Mouse (Mus musculus): ENCODE results near the gene Frg2f1. TPM values are rescaled to one million over a fixed set of nuclear protein-coding genes. Genes with fewer than 3 reads are reported as not detected.

The Frg2f1 gene
- 3.8 and 4.3 TPM in 2 replicates for polyA plus RNA-seq (2015; fragmentation: Nextera tagmentation; extraction: Ambion mirVana)

DNA sequence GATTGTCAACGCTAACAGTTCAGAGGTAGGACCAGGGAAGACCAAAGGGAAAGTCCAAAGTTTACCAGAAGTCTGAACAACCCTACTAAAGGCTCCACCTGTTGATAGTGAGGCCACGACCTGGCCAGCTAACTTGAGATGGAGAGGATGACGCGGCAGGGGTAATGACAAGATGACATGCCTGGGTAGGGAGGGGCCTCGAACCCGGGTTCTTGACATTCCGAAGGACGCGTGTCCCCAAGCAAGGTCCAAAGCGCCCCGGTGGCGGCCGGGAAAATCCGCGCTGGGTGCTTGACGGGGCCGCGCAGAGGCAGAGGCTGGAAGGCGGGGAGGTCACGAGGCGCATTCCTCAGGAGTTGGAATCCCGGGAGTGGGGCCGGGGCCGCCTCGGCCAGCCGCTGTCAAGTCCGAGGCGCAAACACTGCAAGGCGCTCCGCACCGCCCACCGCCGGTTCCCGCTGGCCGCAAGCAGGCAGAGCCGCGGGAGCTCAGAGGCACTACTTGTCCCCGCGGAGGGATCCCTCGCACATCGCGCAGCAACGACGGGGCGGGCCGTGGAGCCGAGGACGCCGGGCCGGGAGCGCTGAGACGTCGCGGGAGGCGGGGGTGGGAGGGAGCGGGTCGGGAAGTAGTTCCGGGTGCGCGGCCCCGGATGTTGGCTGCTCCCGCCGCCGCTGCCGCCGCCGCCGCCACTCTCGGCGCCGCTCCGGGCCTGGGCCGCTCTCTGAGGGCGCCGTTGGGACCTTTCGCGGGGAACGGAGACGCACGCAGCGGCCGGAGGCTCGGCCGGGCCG lies at the start of gene Frg2f1:
Frg2f1 (minus strand) TSS at position 499 of the 794 bp plus-strand sequence.
- DNase-seq, result peak; percentile 95
- ATAC-seq, result peak; percentile 96
- peak within 1 kb of the TSS; percentile 80 for H3K4me3 ChIP-seq (ENCODE audit: low read depth, low read length)
- peaks cover 27% of the 10 kb centered on the region for H3K4me1 ChIP-seq (ENCODE audit: insufficient read depth)
- H3K9me3 ChIP-seq (ENCODE audit: low read length), result no peaks in the 10 kb centered on the region
- peak within 1 kb of the TSS; percentile 92 for H3K27ac ChIP-seq (ENCODE audit: low read depth)
- peak within 1 kb of the TSS; percentile 87 for H3K9ac ChIP-seq (replicated peaks)
- peak within 1 kb of the TSS; percentile 88 for H3K4me2 ChIP-seq (ENCODE audit: low read depth, low read length)
- under 1% methylated on average over 59 of the region's 85 CpGs for WGBS (ENCODE audit: insufficient replicate concordance)
- no peaks in the 10 kb centered on the region for H3K36me3 ChIP-seq (replicated peaks; ENCODE audit: insufficient read depth, low read length)
- TF ChIP-seq EP300 (IDR thresholded peaks at IDR 0.05; ENCODE audit: low read depth) (peak; percentile 52; the same call in 1 of the 2 replicates), CTCF (IDR thresholded peaks at IDR 0.05; ENCODE audit: low read depth) (no peak)
- no peaks in the 10 kb centered on the region for H3K27me3 ChIP-seq (ENCODE audit: insufficient read depth, low read length)

DNA sequence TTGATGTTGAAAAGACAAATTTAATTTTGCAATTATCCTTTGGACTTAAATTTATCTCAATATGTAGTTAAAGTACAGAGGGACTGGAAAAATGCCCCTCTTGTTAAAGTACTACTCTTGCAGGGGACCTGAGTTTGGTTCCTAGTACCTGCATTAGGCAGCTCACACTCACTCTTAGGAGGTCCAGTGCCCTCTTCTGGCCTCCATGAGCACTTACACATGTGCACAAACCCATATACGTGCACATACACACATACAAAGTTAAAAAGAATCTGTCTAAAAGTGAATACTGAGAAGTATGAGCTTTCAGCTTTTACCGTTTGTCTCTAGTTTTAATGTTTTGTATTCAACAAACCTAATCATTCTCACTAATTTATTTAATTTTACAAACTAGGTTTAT lies 48.7 kb upstream of the Frg2f1 start:
- ATAC-seq (no peak), DNase-seq (no peak)
- Histone ChIP-seq H3K9ac (replicated peaks) (no peak overlapping the region), H3K4me2 (ENCODE audit: low read depth, low read length) (no peak overlapping the region), H3K4me1 (ENCODE audit: insufficient read depth) (no peaks in the 10 kb centered on the region), H3K27ac (ENCODE audit: low read depth) (no peak overlapping the region), H3K27me3 (ENCODE audit: insufficient read depth, low read length) (no peaks in the 10 kb centered on the region), H3K36me3 (replicated peaks; ENCODE audit: insufficient read depth, low read length) (peaks cover 11% of the 10 kb centered on the region), H3K9me3 (ENCODE audit: low read length) (no peaks in the 10 kb centered on the region), H3K4me3 (ENCODE audit: low read depth, low read length) (no peak overlapping the region)
- 94% methylated on average over 2 of the region's 2 CpGs for WGBS (ENCODE audit: insufficient replicate concordance)
- TF ChIP-seq EP300 (IDR thresholded peaks at IDR 0.05; ENCODE audit: low read depth) (no peak), CTCF (IDR thresholded peaks at IDR 0.05; ENCODE audit: low read depth) (peak; percentile 26; the same call in 1 of the 2 replicates)

GRCm38 (mm10) chr4:119575459-119575858 lies 36.1 kb upstream of the Frg2f1 start:
- Histone ChIP-seq H3K9me3 (ENCODE audit: low read length) (no peaks in the 10 kb centered on the region), H3K9ac (replicated peaks) (no peak overlapping the region), H3K4me1 (ENCODE audit: insufficient read depth) (peaks cover 3% of the 10 kb centered on the region; the same call in 1 of the 2 replicates), H3K27ac (ENCODE audit: low read depth) (no peak overlapping the region), H3K36me3 (replicated peaks; ENCODE audit: insufficient read depth, low read length) (peaks cover 15% of the 10 kb centered on the region), H3K4me3 (ENCODE audit: low read depth, low read length) (no peak overlapping the region), H3K27me3 (ENCODE audit: insufficient read depth, low read length) (no peaks in the 10 kb centered on the region), H3K4me2 (ENCODE audit: low read depth, low read length) (no peak overlapping the region)
- DNase-seq (no peak), ATAC-seq (no peak)
- WGBS (ENCODE audit: insufficient replicate concordance), result 88% methylated on average over 3 of the region's 3 CpGs
- no peak for TF ChIP-seq CTCF (IDR thresholded peaks at IDR 0.05; ENCODE audit: low read depth)
- no peak for TF ChIP-seq EP300 (IDR thresholded peaks at IDR 0.05; ENCODE audit: low read depth)

DNA sequence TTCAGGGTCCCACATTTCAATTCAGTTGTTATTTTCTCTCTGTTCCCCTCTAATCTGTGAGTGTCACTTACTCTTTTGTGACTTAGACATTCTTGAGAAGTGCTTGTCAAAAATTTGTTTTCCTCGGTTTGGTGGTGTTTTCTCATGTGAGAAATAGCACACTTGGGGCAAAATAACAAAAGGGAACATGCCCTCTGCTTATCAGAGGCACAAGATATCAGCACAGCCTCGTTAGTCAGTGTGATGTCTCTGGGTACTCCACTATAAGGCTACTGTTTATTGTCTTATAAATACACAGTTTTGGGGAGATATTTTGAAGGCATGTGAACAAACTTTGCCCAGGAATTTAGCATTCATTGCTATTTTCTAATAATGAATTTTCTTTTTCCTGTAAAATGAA lies 35.2 kb upstream of the Frg2f1 start:
- no peak for TF ChIP-seq EP300 (IDR thresholded peaks at IDR 0.05; ENCODE audit: low read depth)
- TF ChIP-seq CTCF (IDR thresholded peaks at IDR 0.05; ENCODE audit: low read depth), result no peak
- no peak overlapping the region for H3K4me3 ChIP-seq (ENCODE audit: low read depth, low read length)
- ATAC-seq (no peak), DNase-seq (no peak)
- no peaks in the 10 kb centered on the region for H3K9me3 ChIP-seq (ENCODE audit: low read length)
- peaks cover 15% of the 10 kb centered on the region for H3K36me3 ChIP-seq (replicated peaks; ENCODE audit: insufficient read depth, low read length)
- no peak overlapping the region for H3K4me2 ChIP-seq (ENCODE audit: low read depth, low read length)
- no peaks in the 10 kb centered on the region for H3K27me3 ChIP-seq (ENCODE audit: insufficient read depth, low read length)
- peaks cover 3% of the 10 kb centered on the region; the same call in 1 of the 2 replicates for H3K4me1 ChIP-seq (ENCODE audit: insufficient read depth)
- WGBS (ENCODE audit: insufficient replicate concordance), result 46% methylated on average over 2 of the region's 2 CpGs
- no peak overlapping the region for H3K9ac ChIP-seq (replicated peaks)
- no peak overlapping the region for H3K27ac ChIP-seq (ENCODE audit: low read depth)

- H3K9ac ChIP-seq (replicated peaks), result no peak overlapping the region
- peaks cover 3% of the 10 kb centered on the region; the same call in 1 of the 2 replicates for H3K4me1 ChIP-seq (ENCODE audit: insufficient read depth)
- H3K4me3 ChIP-seq (ENCODE audit: low read depth, low read length), result no peak overlapping the region
- no peaks in the 10 kb centered on the region for H3K9me3 ChIP-seq (ENCODE audit: low read length)
- H3K27me3 ChIP-seq (ENCODE audit: insufficient read depth, low read length), result no peaks in the 10 kb centered on the region
- DNase-seq, result no peak
- no peak for ATAC-seq
- TF ChIP-seq CTCF (IDR thresholded peaks at IDR 0.05; ENCODE audit: low read depth) (no peak), EP300 (IDR thresholded peaks at IDR 0.05; ENCODE audit: low read depth) (no peak)
- no peak overlapping the region for H3K27ac ChIP-seq (ENCODE audit: low read depth)
- no peak overlapping the region for H3K4me2 ChIP-seq (ENCODE audit: low read depth, low read length)
- peaks cover 15% of the 10 kb centered on the region for H3K36me3 ChIP-seq (replicated peaks; ENCODE audit: insufficient read depth, low read length)
- 77% methylated on average over 3 of the region's 3 CpGs for WGBS (ENCODE audit: insufficient replicate concordance)
Measured at GRCm38 (mm10) chr4:119572682-119573081, 33.4 kb upstream of the Frg2f1 start.

DNA sequence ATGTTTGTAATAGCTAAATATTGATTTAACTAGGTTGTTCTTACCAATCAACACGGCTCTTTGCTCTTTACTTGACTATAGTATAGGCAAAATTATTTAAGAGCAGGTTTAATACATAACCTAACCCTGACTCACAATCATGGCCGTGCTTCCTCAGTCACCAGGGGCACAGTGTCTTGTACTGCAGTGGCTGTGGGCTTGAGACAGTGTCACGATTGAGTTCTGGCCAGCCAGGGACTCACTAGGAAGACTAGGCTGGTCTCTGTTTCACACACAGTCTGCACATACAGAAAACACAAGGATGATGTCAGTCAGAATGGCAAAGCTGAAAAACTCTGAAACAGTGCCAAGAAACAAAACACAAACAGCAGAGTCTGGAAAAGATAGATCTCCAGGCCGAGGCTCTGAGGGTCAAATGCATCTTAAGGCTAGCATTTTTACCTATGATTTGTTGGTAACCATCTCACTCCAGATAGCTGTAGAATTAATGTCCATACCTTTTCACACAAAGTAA lies 27.1 kb upstream of the Frg2f1 start:
- 65% methylated on average over 4 of the region's 4 CpGs for WGBS (ENCODE audit: insufficient replicate concordance)
- Histone ChIP-seq H3K9ac (replicated peaks) (no peak overlapping the region), H3K4me2 (ENCODE audit: low read depth, low read length) (no peak overlapping the region), H3K27me3 (ENCODE audit: insufficient read depth, low read length) (no peaks in the 10 kb centered on the region), H3K4me1 (ENCODE audit: insufficient read depth) (no peaks in the 10 kb centered on the region), H3K36me3 (replicated peaks; ENCODE audit: insufficient read depth, low read length) (no peaks in the 10 kb centered on the region), H3K9me3 (ENCODE audit: low read length) (peaks cover 3% of the 10 kb centered on the region; the same call in 1 of the 2 replicates), H3K27ac (ENCODE audit: low read depth) (no peak overlapping the region), H3K4me3 (ENCODE audit: low read depth, low read length) (no peak overlapping the region)
- TF ChIP-seq CTCF (IDR thresholded peaks at IDR 0.05; ENCODE audit: low read depth) (no peak), EP300 (IDR thresholded peaks at IDR 0.05; ENCODE audit: low read depth) (no peak)
- ATAC-seq (no peak), DNase-seq (no peak)
